Mouse (Mus musculus) forebrain, embryonic 11.5 days (tissue): ENCODE data around the gene Cdca5. TPM values are rescaled to one million over a fixed set of nuclear protein-coding genes. Genes with fewer than 3 reads are reported as not detected.

Experiments used
- ATAC-seq: fragments of 200-750 bp; cut with Nextera tagmentation; replicated peaks from 2 replicates; pipeline ENCODE4 v1.8.0; 2017; ENCODE audit warnings: moderate TSS enrichment; ENCODE audit not compliant: low FRiP score
- DNase-seq: peaks from one replicate; pipeline ENCODE4 v3.0.0-alpha.2; 2017; ENCODE audit warnings: low spot score
- H3K27ac ChIP-seq: fragments of 300-500 bp; sonication (generic); 2 replicates; pipeline ENCODE4 v1.5.1; 2014; ENCODE audit warnings: low read depth, low read length
- H3K27me3 ChIP-seq: fragments of 300-500 bp; sonication (generic); 2 replicates; pipeline ENCODE4 v1.6.1; 2014; ENCODE audit warnings: mild to moderate bottlenecking, low read length, mixed read lengths; ENCODE audit not compliant: control insufficient read depth, insufficient read depth
- H3K36me3 ChIP-seq: fragments of 300-500 bp; sonication (generic); 2 replicates; pipeline ENCODE4 v1.6.1; 2014; ENCODE audit warnings: mild to moderate bottlenecking, low read length, moderate library complexity, mixed read lengths; ENCODE audit not compliant: control insufficient read depth, insufficient read depth
- H3K4me1 ChIP-seq: fragments of 300-500 bp; sonication (generic); replicated peaks from 2 replicates; pipeline ENCODE4 v1.6.1; 2014; ENCODE audit warnings: low read length, mixed read lengths; ENCODE audit not compliant: control insufficient read depth, insufficient read depth
- H3K4me2 ChIP-seq: fragments of 300-500 bp; sonication (generic); 2 replicates; pipeline ENCODE4 v1.6.1; 2014; ENCODE audit warnings: low read depth, mild to moderate bottlenecking, low read length, moderate library complexity, mixed read lengths; ENCODE audit not compliant: severe bottlenecking
- H3K4me3 ChIP-seq: fragments of 300-500 bp; sonication (generic); 2 replicates; pipeline ENCODE4 v1.5.1; 2014; ENCODE audit warnings: low read depth, low read length
- H3K9ac ChIP-seq: fragments of 300-500 bp; sonication (generic); 2 replicates; pipeline ENCODE4 v1.6.1; 2014; ENCODE audit warnings: low read length
- H3K9me3 ChIP-seq: fragments of 300-500 bp; sonication (generic); 2 replicates; pipeline ENCODE4 v1.6.1; 2016; ENCODE audit warnings: low read length, mixed read lengths; ENCODE audit not compliant: control insufficient read depth
- WGBS: fragments of 180-500 bp; shearing (Covaris S2); extraction: QIAGEN DNeasy Blood & Tissue Kit; methylation state at CpG from one replicate; pipeline ENCODE4 v1.1.7; 2014; 5-methylcytosine and 5-hydroxymethylcytosine counted together
- polyA plus RNA-seq: library from polyadenylated mRNA; unstranded; fragments of >200 nt; fragmentation: Nextera tagmentation; extraction: Ambion mirVana; gene quantifications from 2 replicates; pipeline ENCODE4 v1.2.1, GENCODE M21; 2014

Gene Cdca5
- polyA plus RNA-seq, 1 experiment from 2014 or later, result 75.5 TPM

GRCm38 (mm10) chr19:6113116-6113515 is 28.3 kb downstream of the Cdca5 start:
- ATAC-seq, result no peak
- H3K4me2 ChIP-seq, result no peak overlapping the region
- 0 out of 2 replicates have a peak, but pooled peaks cover 2% of the 10 kb centered on the region for H3K4me1 ChIP-seq
- H3K9ac ChIP-seq, result no peak overlapping the region
- H3K27me3 ChIP-seq, result no peaks in the 10 kb centered on the region
- H3K9me3 ChIP-seq, result no peaks in the 10 kb centered on the region
- DNase-seq, result no peak
- no peak overlapping the region for H3K4me3 ChIP-seq
- 74% methylated on average over 6 of the region's 6 CpGs for WGBS
- H3K27ac ChIP-seq, result no peak overlapping the region
- peaks cover 8% of the 10 kb centered on the region for H3K36me3 ChIP-seq

DNA sequence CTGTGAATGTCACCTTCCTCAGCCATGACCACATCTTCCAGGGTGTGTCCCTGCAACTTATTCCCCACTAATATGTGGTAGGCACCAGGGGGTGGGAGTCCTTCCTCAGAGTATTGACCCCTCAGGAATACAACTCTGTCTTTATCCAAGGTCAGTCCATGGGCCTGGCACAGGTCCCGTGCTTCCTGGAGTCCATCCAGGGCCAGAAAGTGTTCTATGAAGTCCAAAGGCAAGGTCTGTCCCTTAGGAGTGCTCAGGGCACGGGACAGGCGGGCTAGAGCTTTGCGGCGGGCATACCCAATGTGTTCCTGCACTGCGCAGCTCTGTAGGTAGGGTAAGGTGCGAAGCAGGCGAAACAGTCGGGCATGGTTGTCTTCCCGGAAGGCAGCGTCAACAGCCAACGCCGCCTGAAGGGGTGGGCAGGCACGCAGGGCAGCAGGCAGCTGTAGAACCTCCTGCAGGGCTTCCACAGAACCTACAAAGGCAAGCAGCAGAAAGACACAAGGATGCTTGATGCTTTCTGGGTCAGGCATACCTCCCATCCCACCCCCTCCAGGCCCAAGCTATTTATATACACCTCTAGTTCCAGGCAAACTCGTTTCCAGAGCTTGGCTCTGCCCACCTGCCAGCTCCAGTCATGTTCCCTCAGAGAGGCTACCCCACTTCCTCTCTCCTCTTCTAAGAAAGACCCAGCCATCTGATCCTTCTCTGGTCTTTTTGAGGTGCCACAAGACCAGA is 31.5 kb downstream of the Cdca5 start:
- H3K9ac ChIP-seq, result 0 out of 2 replicates have a peak overlapping the region, but pooled peaks have one; percentile 4
- ATAC-seq (no peak), DNase-seq (no peak)
- peak overlapping the region; percentile 86; the same call in 1 of the 2 replicates for H3K4me2 ChIP-seq
- no peaks in the 10 kb centered on the region for H3K27me3 ChIP-seq
- H3K4me1 ChIP-seq, result 0 out of 2 replicates have a peak, but pooled peaks cover 2% of the 10 kb centered on the region
- H3K9me3 ChIP-seq, result no peaks in the 10 kb centered on the region
- H3K4me3 ChIP-seq, result no peak overlapping the region
- no peak overlapping the region for H3K27ac ChIP-seq
- 92% methylated on average over 15 of the region's 15 CpGs for WGBS
- H3K36me3 ChIP-seq, result peaks cover 8% of the 10 kb centered on the region

DNA sequence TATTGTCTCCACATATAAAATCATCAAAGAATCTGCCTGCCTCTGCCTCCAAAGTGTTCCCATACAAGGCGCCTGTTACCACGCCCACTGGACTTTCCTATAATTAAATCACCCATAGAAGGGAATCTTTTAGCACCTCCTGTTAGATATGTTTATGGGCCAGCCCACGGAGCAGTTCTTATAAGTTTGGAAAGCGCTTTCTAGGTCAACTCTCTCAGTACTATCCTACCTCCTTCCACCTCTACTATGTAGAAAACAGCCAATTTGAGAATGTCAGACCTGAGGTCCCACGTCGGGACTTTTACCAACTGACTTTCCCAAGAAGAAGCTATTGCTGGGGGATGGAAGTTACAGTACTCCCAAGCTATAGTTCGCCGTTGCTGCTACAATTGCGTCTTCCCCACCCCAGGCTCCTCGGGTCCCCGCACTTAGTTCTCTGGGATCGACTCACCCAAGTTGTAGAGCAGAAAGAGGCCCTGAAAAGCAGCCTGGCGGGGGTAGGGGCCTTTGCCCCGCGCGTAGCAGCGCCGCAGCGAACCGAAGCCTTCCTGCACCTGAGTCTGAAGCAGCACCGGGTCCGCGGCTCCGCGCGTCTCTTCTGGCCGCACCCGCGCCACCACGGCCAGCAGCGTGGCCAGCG is 32.7 kb downstream of the Cdca5 start:
- no peaks in the 10 kb centered on the region for H3K27me3 ChIP-seq
- peak overlapping the region; percentile 88 for H3K4me3 ChIP-seq
- no peaks in the 10 kb centered on the region for H3K9me3 ChIP-seq
- DNase-seq (no peak), ATAC-seq (no peak)
- 0 out of 2 replicates have a peak, but pooled peaks cover 2% of the 10 kb centered on the region for H3K4me1 ChIP-seq
- peak overlapping the region; percentile 94 for H3K9ac ChIP-seq
- 5% methylated on average over 32 of the region's 32 CpGs for WGBS
- peak overlapping the region; percentile 96 for H3K27ac ChIP-seq
- H3K4me2 ChIP-seq, result peak overlapping the region; percentile 86
- H3K36me3 ChIP-seq, result peaks cover 8% of the 10 kb centered on the region

DNA sequence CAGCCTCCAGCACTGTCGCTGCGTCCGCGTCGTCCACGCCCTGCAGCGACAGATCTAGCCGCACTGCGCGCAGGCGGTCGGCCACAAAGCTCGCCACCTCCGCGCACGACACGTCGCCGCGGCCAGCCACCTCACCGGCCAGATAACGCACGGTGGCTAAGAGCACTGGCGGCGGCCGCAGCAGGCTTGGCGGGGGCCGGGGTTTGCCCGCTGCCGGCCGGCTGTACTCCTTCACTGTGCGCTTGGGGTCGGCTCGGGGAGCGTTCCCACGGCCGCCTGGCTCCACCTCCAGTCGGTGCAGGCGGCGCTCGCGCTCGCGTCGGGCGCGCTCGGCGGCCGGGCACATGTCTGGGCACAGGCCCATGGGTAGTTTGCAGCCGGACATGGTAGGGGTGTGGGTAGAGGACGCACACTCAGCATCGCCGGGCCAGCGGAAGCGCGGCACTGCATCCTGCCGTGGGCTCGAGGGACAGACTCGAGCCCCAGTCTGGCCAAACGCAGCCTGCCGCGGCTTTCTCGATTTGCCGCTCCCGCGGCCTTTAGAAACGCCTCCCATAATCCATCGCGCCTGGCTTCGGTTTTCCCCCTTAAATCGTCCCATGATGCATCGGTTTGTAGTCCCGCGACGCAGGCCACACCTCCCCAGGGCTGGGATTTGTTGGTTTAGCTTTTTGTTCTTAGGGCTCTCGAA is 33.3 kb downstream of the Cdca5 start, which contains the start of gene Sac3d1:
Gene Sac3d1, minus strand, starts transcription at position 665 of the 691 bp plus-strand sequence.
- ATAC-seq (peak; percentile 89), DNase-seq (peak; percentile 94)
- H3K4me3 ChIP-seq, result peak within 1 kb of the TSS; percentile 88
- peak within 1 kb of the TSS; percentile 86 for H3K4me2 ChIP-seq
- H3K27me3 ChIP-seq, result no peaks in the 10 kb centered on the region
- peaks cover 8% of the 10 kb centered on the region for H3K36me3 ChIP-seq
- H3K9me3 ChIP-seq, result no peaks in the 10 kb centered on the region
- peak within 1 kb of the TSS; percentile 94 for H3K9ac ChIP-seq
- under 1% methylated on average over 76 of the region's 77 CpGs for WGBS
- H3K27ac ChIP-seq, result peak within 1 kb of the TSS; percentile 96
- H3K4me1 ChIP-seq, result 0 out of 2 replicates have a peak, but pooled peaks cover 2% of the 10 kb centered on the region

- H3K27me3 ChIP-seq, result no peaks in the 10 kb centered on the region
- H3K4me1 ChIP-seq, result 0 out of 2 replicates have a peak, but pooled peaks cover 2% of the 10 kb centered on the region
- peaks cover 8% of the 10 kb centered on the region for H3K36me3 ChIP-seq
- DNase-seq (peak; percentile 62), ATAC-seq (no peak; the same call in 1 of the 2 replicates)
- WGBS, result 2% methylated on average over 8 of the region's 8 CpGs
- H3K4me3 ChIP-seq, result peak overlapping the region; percentile 88
- H3K9me3 ChIP-seq, result no peaks in the 10 kb centered on the region
- H3K4me2 ChIP-seq, result peak overlapping the region; percentile 86
- H3K27ac ChIP-seq, result peak overlapping the region; percentile 96
- peak overlapping the region; percentile 94 for H3K9ac ChIP-seq
These were observed 33.9 kb downstream of the Cdca5 start for GRCm38 (mm10) chr19:6118677-6119185.

- Histone ChIP-seq H3K4me1 (peaks cover under 1% of the 10 kb centered on the region; the same call in 1 of the 2 replicates), H3K4me3 (no peak overlapping the region), H3K27ac (no peak overlapping the region), H3K4me2 (no peak overlapping the region), H3K9me3 (no peaks in the 10 kb centered on the region), H3K9ac (no peak overlapping the region), H3K27me3 (no peaks in the 10 kb centered on the region), H3K36me3 (no peaks in the 10 kb centered on the region)
- ATAC-seq (no peak), DNase-seq (no peak)
- WGBS, result 38% methylated on average over 19 of the region's 19 CpGs
These were observed 37.0 kb downstream of the Cdca5 start for GRCm38 (mm10) chr19:6121761-6122160.

DNA sequence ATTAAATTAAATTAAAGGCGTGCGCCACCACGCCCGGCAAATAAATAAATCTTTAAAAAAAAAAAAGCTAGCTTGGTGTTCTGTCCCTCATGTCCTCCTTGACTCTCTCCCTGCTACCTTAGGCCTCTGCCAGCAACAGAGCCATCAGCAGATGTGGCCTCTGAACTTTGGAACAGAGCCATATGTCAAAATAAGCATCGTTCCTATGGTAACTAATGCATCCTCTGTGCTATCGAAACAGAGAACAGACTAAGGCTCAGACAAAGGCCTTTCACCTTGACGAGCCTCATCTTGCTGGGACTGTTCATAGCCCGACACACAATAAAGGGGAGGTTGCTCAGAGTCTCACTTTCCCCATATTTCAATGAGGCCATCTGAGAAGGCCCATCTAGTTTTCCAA is 38.5 kb downstream of the Cdca5 start:
- no peaks in the 10 kb centered on the region for H3K9me3 ChIP-seq
- 70% methylated on average over 8 of the region's 8 CpGs for WGBS
- no peak overlapping the region for H3K27ac ChIP-seq
- H3K4me3 ChIP-seq, result no peak overlapping the region
- ATAC-seq, result no peak
- no peak overlapping the region; the same call in 1 of the 2 replicates for H3K9ac ChIP-seq
- no peak overlapping the region for H3K4me2 ChIP-seq
- H3K36me3 ChIP-seq, result no peaks in the 10 kb centered on the region
- no peak for DNase-seq
- H3K4me1 ChIP-seq, result no peaks in the 10 kb centered on the region; the same call in 1 of the 2 replicates
- H3K27me3 ChIP-seq, result no peaks in the 10 kb centered on the region

GRCm38 (mm10) chr19:6124898-6125297 is 40.1 kb downstream of the Cdca5 start:
- Histone ChIP-seq H3K9ac (no peak overlapping the region), H3K4me1 (no peaks in the 10 kb centered on the region; the same call in 1 of the 2 replicates), H3K4me2 (no peak overlapping the region), H3K27me3 (no peaks in the 10 kb centered on the region), H3K9me3 (no peaks in the 10 kb centered on the region), H3K36me3 (no peaks in the 10 kb centered on the region), H3K27ac (no peak overlapping the region), H3K4me3 (no peak overlapping the region)
- ATAC-seq, result no peak
- DNase-seq, result no peak
- WGBS, result 74% methylated on average over 2 of the region's 2 CpGs
